Mouse (Mus musculus): ENCODE data around the gene S100a4. TPM values are rescaled to one million over a fixed set of nuclear protein-coding genes. Genes with fewer than 3 reads are reported as not detected.
A peak's percentile ranks its signal among the peaks of the same experiment; 100 is the strongest.

S100a4 gene
- polyA plus RNA-seq, 1 experiment from 2014 or later, result 1.5 TPM

DNA sequence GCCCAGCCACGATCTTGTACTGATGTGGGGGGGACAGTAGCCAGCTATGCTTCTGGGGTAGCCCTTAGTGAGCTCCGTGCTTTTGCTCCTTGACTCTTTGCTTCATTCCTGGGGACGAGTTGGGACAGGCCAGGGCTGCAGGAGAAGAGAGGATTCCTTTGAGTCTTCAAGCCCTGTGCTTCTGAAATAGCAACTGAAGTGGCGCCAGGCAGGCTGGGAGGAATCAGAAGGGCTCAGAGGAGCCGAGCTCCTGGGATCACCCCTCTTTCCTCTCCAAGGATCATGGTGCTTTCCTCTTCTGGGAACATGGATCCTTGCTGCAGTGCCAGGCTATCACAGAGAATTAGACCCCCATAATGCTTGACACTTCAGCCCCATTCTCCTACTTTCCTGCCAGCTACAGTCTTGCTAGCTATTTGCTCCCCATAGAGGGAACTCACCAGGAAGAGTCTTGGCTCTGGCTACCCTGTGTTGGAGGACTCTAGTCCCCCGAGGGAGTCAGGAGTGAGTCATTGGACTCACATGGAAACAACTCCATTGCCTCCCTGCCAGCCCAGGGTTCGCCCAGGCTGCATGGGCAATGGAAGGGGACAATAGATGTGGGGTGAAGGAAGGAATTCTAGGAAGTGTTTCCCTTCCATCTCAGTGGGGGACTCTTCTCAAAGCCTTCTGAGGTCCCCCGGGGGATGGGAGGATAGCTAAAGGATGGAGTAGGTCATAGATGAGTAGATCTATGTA lies 2.9 kb upstream of the S100a4 start:
- Histone ChIP-seq H3K4me1 (replicated peaks) (peaks cover 9% of the 10 kb centered on the region; the same call in 1 of the 2 replicates), H3K4me2 (no peak overlapping the region), H3K9ac (no peak overlapping the region), H3K27ac (no peak overlapping the region), H3K27me3 (no peaks in the 10 kb centered on the region), H3K9me3 (no peaks in the 10 kb centered on the region), H3K4me3 (no peak overlapping the region), H3K36me3 (no peaks in the 10 kb centered on the region)
- 81% methylated on average over 8 of the region's 8 CpGs for WGBS
- no peak for ATAC-seq (ENCODE audit: low FRiP score)

DNA sequence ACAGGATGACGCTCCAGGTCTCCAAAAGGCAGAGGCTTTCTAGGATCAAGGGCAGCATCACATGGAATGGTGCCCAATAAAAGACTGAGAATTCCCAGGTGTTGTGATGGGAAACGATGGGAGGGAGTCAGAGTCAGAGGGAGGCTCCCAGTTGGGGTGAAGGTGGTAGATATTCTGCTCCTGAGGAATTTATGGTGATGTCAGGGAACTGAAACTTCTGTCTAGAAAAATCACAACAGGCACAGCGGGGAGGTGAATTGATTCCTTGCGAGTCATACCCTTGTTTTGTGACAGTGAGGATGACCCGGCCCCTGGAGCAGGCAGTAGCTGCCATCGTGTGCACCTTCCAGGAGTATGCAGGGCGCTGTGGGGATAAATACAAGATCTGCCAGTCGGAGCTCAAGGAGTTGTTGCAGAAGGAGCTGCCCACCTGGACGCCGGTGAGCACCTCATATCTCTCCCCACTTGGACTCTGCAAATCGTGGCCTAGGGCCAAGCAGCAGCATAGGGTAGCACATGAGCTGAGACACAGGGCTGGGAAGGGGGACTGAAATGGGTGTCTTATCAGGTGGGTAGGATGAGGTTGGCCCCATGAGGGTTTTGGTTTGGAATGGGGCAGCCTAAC lies 2.0 kb upstream of the S100a4 start, which contains the start of gene Gm42674:
Gene Gm42674, plus strand, starts transcription at position 419 of the 625 bp plus-strand sequence.
- WGBS, result 84% methylated on average over 11 of the region's 11 CpGs
- no peak for ATAC-seq (ENCODE audit: low FRiP score)

DNA sequence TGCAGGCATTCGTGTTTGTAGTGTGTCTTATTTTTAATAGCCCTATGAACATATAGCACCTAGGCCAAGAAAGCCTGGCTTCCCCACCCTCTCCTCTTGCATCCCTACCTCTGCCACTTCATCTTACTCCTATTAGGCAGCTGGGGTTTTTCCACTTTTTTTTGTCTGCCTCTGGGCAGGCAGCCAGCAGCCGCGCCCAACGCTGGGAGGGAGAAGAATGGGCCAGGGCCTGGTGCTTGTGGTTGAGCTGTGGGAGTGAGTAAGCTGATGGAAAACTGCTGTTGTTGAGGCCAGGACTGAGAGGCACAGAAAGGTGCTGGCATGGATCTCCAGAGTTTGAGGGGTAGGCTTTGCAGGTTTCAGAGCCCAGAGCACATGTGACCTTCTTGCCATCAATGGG lies 845 bp downstream of the S100a4 start:
- Histone ChIP-seq H3K4me3 (no peak overlapping the region), H3K27ac (no peak overlapping the region), H3K4me1 (replicated peaks) (peaks cover 9% of the 10 kb centered on the region; the same call in 1 of the 2 replicates), H3K4me2 (no peak overlapping the region), H3K27me3 (no peaks in the 10 kb centered on the region), H3K9me3 (no peaks in the 10 kb centered on the region), H3K36me3 (no peaks in the 10 kb centered on the region), H3K9ac (no peak overlapping the region)
- 45% methylated on average over 4 of the region's 4 CpGs for WGBS
- ATAC-seq (ENCODE audit: low FRiP score), result peak; percentile 62; the same call in 1 of the 2 replicates

More for the DNA sequence above, 2.0 kb upstream of the S100a4 start, which contains the start of gene Gm42674:
- Histone ChIP-seq H3K4me2 (no peak within 1 kb of the TSS), H3K4me1 (replicated peaks) (peaks cover 9% of the 10 kb centered on the region; the same call in 1 of the 2 replicates), H3K4me3 (no peak within 1 kb of the TSS), H3K27ac (no peak within 1 kb of the TSS), H3K36me3 (no peaks in the 10 kb centered on the region), H3K9ac (no peak within 1 kb of the TSS), H3K9me3 (no peaks in the 10 kb centered on the region), H3K27me3 (no peaks in the 10 kb centered on the region)

DNA sequence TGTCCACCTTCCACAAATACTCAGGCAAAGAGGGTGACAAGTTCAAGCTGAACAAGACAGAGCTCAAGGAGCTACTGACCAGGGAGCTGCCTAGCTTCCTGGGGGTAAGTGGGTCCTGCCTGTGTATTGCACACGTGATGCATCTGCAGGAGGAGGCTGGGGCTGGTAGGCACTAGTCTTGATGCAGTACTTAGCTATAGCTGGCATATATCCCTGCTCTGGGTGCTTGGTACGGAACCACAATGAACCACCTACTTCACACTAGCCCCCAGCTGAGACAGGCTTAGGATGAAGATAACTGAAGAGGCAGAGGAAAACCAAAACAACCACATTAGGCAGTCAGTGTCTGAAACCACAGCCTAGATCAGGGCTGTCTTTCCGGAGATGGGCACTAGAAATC lies 1.5 kb downstream of the S100a4 start:
- H3K4me1 ChIP-seq (replicated peaks), result peaks cover 9% of the 10 kb centered on the region; the same call in 1 of the 2 replicates
- H3K9ac ChIP-seq, result no peak overlapping the region
- H3K9me3 ChIP-seq, result no peaks in the 10 kb centered on the region
- ATAC-seq (ENCODE audit: low FRiP score), result no peak
- H3K4me3 ChIP-seq, result no peak overlapping the region
- no peaks in the 10 kb centered on the region for H3K27me3 ChIP-seq
- H3K27ac ChIP-seq, result no peak overlapping the region
- H3K4me2 ChIP-seq, result no peak overlapping the region
- 82% methylated on average over 3 of the region's 3 CpGs for WGBS
- H3K36me3 ChIP-seq, result no peaks in the 10 kb centered on the region

DNA sequence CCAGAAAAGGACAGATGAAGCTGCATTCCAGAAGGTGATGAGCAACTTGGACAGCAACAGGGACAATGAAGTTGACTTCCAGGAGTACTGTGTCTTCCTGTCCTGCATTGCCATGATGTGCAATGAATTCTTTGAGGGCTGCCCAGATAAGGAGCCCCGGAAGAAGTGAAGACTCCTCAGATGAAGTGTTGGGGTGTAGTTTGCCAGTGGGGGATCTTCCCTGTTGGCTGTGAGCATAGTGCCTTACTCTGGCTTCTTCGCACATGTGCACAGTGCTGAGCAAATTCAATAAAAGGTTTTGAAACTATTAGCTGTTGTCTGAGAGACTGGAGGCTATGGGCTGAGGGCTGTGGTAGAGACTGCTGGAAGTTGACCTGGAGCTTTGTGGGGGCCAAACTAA lies 2.2 kb downstream of the S100a4 start:
- Histone ChIP-seq H3K4me1 (replicated peaks) (peaks cover 9% of the 10 kb centered on the region; the same call in 1 of the 2 replicates), H3K27ac (no peak overlapping the region), H3K4me3 (no peak overlapping the region), H3K9me3 (no peaks in the 10 kb centered on the region), H3K36me3 (no peaks in the 10 kb centered on the region), H3K9ac (no peak overlapping the region), H3K4me2 (no peak overlapping the region), H3K27me3 (0 out of 2 replicates have a peak, but pooled peaks cover 1% of the 10 kb centered on the region)
- no peak for ATAC-seq (ENCODE audit: low FRiP score)
- WGBS, result 93% methylated on average over 2 of the region's 2 CpGs

DNA sequence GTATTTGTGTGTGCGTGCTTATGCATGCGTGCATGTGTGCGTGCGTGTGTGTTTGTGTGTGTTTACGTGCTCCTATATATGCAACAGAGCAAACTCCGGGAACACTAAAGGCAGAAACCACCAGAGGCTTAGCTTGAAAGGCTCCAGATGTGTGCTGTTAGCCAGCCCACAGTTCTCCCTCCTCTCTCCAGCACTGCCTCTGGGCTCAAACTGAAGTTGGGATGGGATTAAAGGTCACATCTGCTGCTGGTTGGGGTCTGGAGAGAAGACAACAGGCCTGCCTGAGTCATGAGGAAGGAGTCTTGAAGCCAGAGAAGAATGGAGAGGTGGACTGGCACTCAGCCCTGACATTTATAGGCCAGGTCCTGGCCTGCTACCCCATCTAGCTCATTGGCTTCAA lies 2.6 kb downstream of the S100a4 start:
- Histone ChIP-seq H3K9ac (no peak overlapping the region), H3K4me2 (no peak overlapping the region), H3K27ac (no peak overlapping the region), H3K36me3 (no peaks in the 10 kb centered on the region), H3K4me1 (replicated peaks) (peaks cover 9% of the 10 kb centered on the region; the same call in 1 of the 2 replicates), H3K4me3 (no peak overlapping the region), H3K27me3 (0 out of 2 replicates have a peak, but pooled peaks cover 4% of the 10 kb centered on the region), H3K9me3 (no peaks in the 10 kb centered on the region)
- ATAC-seq (ENCODE audit: low FRiP score), result no peak
- WGBS, result 90% methylated on average over 6 of the region's 6 CpGs

DNA sequence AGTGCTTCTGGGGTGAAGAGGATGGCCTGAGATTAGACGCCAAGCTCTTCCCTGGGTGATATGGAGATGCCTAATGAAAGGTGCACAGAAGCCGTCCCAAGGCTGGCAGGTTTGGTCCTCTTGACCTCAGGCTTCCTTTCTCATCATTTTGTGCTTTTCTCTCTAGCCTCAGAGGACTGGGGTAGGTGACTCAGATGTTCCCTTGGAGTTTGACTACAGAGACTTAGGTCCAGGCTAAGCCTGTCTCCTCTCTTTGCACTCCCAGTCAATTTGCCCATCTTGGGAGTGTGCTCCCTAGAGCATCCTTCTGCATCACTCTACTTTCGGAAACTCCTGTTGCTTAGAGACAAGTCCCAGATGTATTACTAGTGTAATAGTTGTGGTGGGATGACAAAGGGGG lies 3.8 kb downstream of the S100a4 start:
- Histone ChIP-seq H3K9ac (no peak overlapping the region), H3K36me3 (no peaks in the 10 kb centered on the region), H3K4me1 (replicated peaks) (peaks cover 9% of the 10 kb centered on the region; the same call in 1 of the 2 replicates), H3K4me3 (no peak overlapping the region), H3K27ac (no peak overlapping the region), H3K4me2 (no peak overlapping the region), H3K9me3 (no peaks in the 10 kb centered on the region), H3K27me3 (0 out of 2 replicates have a peak, but pooled peaks cover 4% of the 10 kb centered on the region)
- no peak for ATAC-seq (ENCODE audit: low FRiP score)
- WGBS, result 85% methylated on average over 3 of the region's 3 CpGs

DNA sequence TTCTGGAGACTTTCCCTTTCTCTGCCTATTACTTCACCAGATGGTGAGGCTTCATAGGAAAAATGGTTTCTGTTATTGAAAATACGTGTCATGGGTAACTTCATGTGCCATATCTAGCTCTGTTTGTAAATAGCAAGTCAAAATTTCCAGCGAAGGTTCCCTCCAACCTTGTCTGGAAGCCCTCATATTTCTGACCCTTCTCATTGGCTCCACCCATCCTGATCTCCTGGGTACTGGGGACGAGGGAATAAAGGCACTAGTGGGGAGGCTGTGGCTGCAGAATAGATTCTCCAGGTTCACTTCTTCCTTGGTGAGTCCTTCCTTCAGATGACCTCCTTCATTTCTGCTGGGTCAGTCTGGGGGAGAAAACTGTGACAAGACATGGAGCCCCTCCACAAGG lies 4.7 kb downstream of the S100a4 start, which contains the start of gene S100a5:
Gene S100a5, plus strand, starts transcription at position 301 of the 400 bp plus-strand sequence.
- no peak within 1 kb of the TSS for H3K4me2 ChIP-seq
- peaks cover 6% of the 10 kb centered on the region for H3K27me3 ChIP-seq
- no peak for ATAC-seq (ENCODE audit: low FRiP score)
- WGBS, result 71% methylated on average over 3 of the region's 3 CpGs
- no peak within 1 kb of the TSS for H3K9ac ChIP-seq
- peaks cover 15% of the 10 kb centered on the region for H3K4me1 ChIP-seq (replicated peaks)
- no peaks in the 10 kb centered on the region for H3K9me3 ChIP-seq
- H3K4me3 ChIP-seq, result no peak within 1 kb of the TSS
- H3K36me3 ChIP-seq, result no peaks in the 10 kb centered on the region
- no peak within 1 kb of the TSS for H3K27ac ChIP-seq

DNA sequence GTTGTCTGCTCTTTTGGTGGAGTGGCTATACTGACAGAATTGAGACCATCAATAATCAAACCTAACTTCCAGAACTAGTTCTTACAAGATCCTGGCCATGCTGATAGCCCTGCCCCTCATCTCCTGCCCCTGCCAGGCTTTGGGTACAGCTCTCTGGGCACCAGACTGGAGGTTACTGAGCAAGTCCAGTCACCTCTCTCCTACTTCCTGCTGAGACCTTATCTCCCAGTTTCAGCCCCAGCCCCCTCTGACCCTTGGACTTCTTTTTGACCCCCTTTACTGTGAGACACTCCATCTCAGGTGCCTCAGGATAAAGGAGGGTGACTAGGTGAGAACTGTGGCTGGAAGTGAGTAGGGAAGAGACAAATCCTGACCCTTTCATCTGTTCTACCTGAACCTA lies 5.5 kb downstream of the S100a4 start:
- Histone ChIP-seq H3K4me2 (no peak overlapping the region), H3K27me3 (peaks cover 13% of the 10 kb centered on the region)
- no peak for ATAC-seq (ENCODE audit: low FRiP score)

DNA sequence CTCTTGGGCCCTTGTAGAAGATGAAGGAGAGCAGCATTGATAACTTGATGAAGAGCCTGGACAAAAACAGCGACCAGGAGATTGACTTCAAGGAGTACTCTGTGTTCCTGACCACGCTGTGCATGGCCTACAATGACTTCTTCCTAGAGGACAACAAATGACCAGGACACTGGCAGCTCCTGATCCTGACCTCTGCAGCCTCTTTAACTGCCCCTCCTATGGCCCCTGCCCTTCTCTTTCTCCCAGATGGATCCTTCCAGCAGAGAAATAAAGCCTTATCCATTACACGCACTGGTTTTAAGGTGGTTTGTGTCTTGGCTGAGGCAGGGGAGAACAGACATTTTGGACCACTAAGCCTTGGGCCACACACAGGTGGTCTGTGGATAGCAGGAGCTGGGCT lies 7.9 kb downstream of the S100a4 start:
- Histone ChIP-seq H3K27ac (no peak overlapping the region), H3K36me3 (no peaks in the 10 kb centered on the region), H3K27me3 (peaks cover 18% of the 10 kb centered on the region), H3K4me2 (no peak overlapping the region), H3K9me3 (no peaks in the 10 kb centered on the region), H3K4me1 (replicated peaks) (peaks cover 10% of the 10 kb centered on the region), H3K9ac (no peak overlapping the region), H3K4me3 (no peak overlapping the region)
- ATAC-seq (ENCODE audit: low FRiP score), result no peak
- 84% methylated on average over 3 of the region's 3 CpGs for WGBS

More for the DNA sequence above, 5.5 kb downstream of the S100a4 start:
- H3K9ac ChIP-seq, result no peak overlapping the region
- H3K27ac ChIP-seq, result no peak overlapping the region
- no peaks in the 10 kb centered on the region for H3K9me3 ChIP-seq
- H3K36me3 ChIP-seq, result no peaks in the 10 kb centered on the region
- H3K4me3 ChIP-seq, result no peak overlapping the region
- H3K4me1 ChIP-seq (replicated peaks), result peaks cover 18% of the 10 kb centered on the region

DNA sequence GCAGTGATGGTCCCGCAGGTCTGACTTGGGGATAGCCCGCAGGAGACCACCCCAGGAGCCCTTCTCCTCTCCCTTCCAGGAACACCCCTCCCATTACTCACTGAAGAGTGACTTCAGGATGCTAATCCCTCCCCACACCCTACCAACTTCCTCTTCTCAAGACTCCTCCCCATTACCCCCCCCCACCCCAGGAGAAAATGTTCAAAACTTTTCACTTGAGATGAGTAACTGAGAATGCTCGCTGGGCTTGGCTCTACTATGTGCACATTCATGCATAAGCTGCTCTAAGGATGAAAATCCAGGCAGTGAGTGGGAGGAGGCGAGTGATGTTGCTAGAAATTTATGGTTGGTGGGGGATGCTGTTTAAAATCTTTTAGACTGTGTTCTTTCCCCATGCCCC lies 8.5 kb downstream of the S100a4 start:
- no peak for ATAC-seq (ENCODE audit: low FRiP score)
- 69% methylated on average over 4 of the region's 4 CpGs for WGBS

DNA sequence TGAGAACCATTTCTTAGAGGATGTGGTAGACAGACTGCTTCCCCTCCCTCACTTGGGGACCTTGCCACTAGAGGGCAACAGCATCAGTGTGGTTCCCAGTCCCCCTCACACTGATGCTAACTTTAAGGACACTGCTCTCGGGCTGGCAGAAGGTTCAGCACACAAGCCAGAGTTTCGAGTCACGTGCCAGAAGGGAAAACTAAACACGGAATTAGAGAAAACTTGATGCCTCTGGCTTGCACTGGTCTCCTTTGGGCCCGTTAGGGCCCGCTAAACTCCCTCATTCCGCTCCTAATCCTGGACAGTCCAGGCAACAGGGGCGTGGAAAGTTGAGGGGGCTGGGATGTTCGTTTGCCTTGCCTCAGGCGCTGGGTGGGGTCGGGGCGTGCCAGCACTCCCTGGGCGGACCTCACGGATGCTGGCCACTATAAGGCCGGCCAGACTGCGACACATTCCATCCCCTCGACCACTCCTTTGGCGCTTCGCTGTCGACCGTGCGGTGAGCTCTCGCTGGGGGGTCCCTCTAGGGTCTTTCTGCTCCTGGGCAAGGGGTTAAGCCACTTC lies 9.2 kb downstream of the S100a4 start, which contains the start of gene S100a6:
Gene S100a6, plus strand, starts transcription at position 155 of the 564 bp plus-strand sequence.
- peak; percentile 73 for ATAC-seq (ENCODE audit: low FRiP score)
- H3K4me3 ChIP-seq, result peak within 1 kb of the TSS; percentile 31
- 1% methylated on average over 23 of the region's 23 CpGs for WGBS

More for the DNA sequence above, 8.5 kb downstream of the S100a4 start:
- no peaks in the 10 kb centered on the region for H3K36me3 ChIP-seq
- no peak overlapping the region for H3K4me2 ChIP-seq
- H3K27ac ChIP-seq, result no peak overlapping the region
- no peaks in the 10 kb centered on the region for H3K9me3 ChIP-seq
- peaks cover 18% of the 10 kb centered on the region for H3K27me3 ChIP-seq
- no peak overlapping the region for H3K4me3 ChIP-seq
- H3K9ac ChIP-seq, result no peak overlapping the region
- peaks cover 10% of the 10 kb centered on the region for H3K4me1 ChIP-seq (replicated peaks)

More for the DNA sequence above, 9.2 kb downstream of the S100a4 start, which contains the start of gene S100a6:
- Histone ChIP-seq H3K9me3 (no peaks in the 10 kb centered on the region), H3K9ac (peak within 1 kb of the TSS; percentile 20; the same call in 1 of the 2 replicates), H3K36me3 (no peaks in the 10 kb centered on the region), H3K4me1 (replicated peaks) (peaks cover 10% of the 10 kb centered on the region), H3K27ac (no peak within 1 kb of the TSS), H3K4me2 (peak within 1 kb of the TSS; percentile 62), H3K27me3 (peaks cover 18% of the 10 kb centered on the region)

Measured in hindbrain, embryonic 13.5 days (tissue).